Mouse (Mus musculus): ENCODE measurements around the gene Dlgap5. TPM values are rescaled to one million over a fixed set of nuclear protein-coding genes. Genes with fewer than 3 reads are reported as not detected.

Gene Dlgap5
- polyA plus RNA-seq, 1 experiment: 5.9 TPM

DNA sequence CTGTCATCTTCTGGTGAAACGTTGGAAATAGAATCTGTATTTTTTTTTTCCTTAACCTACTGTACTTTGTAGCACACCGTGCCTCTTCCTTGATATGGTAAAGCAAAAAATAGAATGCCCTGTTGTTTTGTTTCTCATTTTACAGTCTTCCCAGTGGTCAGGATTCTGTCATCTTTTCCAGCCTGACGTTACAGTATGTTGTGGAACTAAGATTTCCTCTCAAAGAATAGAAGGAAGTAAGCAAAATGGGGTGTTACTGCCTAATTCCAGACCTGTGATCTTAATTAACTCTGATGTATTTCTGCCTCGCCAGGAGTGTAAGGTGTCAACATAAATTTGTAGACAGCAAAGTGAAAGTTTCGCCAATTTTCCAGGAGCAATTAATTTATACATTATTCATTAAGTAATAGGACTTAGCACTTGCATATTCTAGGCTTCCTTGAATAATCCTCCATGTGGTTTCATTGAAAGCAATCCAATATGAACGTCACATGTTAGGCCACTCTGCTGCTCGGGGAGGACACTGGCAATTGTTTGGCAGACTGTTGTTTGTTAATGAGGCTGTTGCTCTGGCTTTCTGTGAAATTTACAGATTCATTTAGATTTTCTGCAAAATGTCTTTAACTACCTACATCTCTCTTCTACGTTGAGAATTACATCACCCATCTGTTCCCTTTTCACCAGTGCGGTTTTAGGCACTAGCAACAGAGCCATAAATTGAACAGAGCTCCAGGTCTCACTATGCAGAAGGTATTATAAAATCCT lies 27.3 kb upstream of the Dlgap5 start:
- TF ChIP-seq POLR2A (IDR thresholded peaks at IDR 0.05; ENCODE audit: control insufficient read depth, low read depth, low read length): no peak
- TF ChIP-seq CTCF (IDR thresholded peaks at IDR 0.05; ENCODE audit: control insufficient read depth, insufficient read depth, insufficient replicate concordance, low read depth, low read length): no peak
- no peaks in the 10 kb centered on the region for H3K4me1 ChIP-seq (ENCODE audit: control insufficient read depth, insufficient read depth, low read length)
- no peak overlapping the region for H3K4me3 ChIP-seq (ENCODE audit: control insufficient read depth, low read depth, low read length)
- no peaks in the 10 kb centered on the region for H3K36me3 ChIP-seq (ENCODE audit: control insufficient read depth, insufficient read depth, low read length)
- H3K27me3 ChIP-seq (ENCODE audit: control insufficient read depth, insufficient read depth, low read length): no peaks in the 10 kb centered on the region
- H3K27ac ChIP-seq (ENCODE audit: control insufficient read depth, insufficient read depth, low read depth, low read length): no peak overlapping the region

DNA sequence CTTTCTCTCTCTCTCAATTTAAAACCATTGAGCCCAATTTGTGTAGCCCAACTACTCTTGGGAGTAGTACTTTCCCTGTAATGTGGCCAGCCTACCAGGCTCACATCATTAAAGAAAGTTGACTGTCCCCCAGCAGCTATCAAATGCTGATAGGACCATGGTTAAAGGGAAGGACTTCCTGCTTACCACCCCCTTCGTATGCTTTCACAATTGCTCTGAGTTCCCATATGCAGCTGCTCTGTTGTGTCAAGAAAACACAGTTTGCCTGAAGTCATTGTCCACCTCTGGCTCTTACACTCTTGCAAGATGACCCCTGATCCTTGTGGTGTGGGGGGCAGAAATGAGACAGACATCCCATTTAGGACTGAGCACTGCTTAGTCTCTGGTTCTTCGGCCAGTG lies 26.7 kb upstream of the Dlgap5 start:
- no peak for TF ChIP-seq CTCF (IDR thresholded peaks at IDR 0.05; ENCODE audit: control insufficient read depth, insufficient read depth, insufficient replicate concordance, low read depth, low read length)
- TF ChIP-seq POLR2A (IDR thresholded peaks at IDR 0.05; ENCODE audit: control insufficient read depth, low read depth, low read length): no peak
- H3K27ac ChIP-seq (ENCODE audit: control insufficient read depth, insufficient read depth, low read depth, low read length): no peak overlapping the region
- no peaks in the 10 kb centered on the region for H3K4me1 ChIP-seq (ENCODE audit: control insufficient read depth, insufficient read depth, low read length)
- H3K4me3 ChIP-seq (ENCODE audit: control insufficient read depth, low read depth, low read length): no peak overlapping the region
- no peaks in the 10 kb centered on the region for H3K36me3 ChIP-seq (ENCODE audit: control insufficient read depth, insufficient read depth, low read length)
- no peaks in the 10 kb centered on the region for H3K27me3 ChIP-seq (ENCODE audit: control insufficient read depth, insufficient read depth, low read length)

DNA sequence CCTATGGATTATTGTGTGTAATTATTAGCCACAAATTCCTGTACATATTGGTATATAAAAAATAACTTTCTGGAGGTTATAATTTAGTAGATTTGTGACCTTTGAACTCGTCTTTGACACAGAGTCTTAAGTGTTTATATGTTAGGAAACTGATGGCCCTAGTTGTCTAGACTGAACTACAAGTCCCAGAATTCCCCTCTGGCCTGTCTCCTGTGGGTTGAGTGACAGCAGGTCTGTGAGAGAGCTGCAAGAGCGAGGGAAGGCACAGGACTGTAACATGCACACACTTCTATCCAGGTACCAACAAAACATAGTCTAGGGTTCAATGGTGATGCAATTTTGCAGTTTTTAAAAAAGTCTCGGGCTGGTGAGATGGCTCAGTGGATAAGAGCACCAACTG lies 20.7 kb upstream of the Dlgap5 start:
- Histone ChIP-seq H3K27ac (ENCODE audit: control insufficient read depth, insufficient read depth, low read depth, low read length) (no peak overlapping the region), H3K4me3 (ENCODE audit: control insufficient read depth, low read depth, low read length) (no peak overlapping the region), H3K36me3 (ENCODE audit: control insufficient read depth, insufficient read depth, low read length) (no peaks in the 10 kb centered on the region), H3K27me3 (ENCODE audit: control insufficient read depth, insufficient read depth, low read length) (no peaks in the 10 kb centered on the region), H3K4me1 (ENCODE audit: control insufficient read depth, insufficient read depth, low read length) (no peaks in the 10 kb centered on the region)
- TF ChIP-seq POLR2A (IDR thresholded peaks at IDR 0.05; ENCODE audit: control insufficient read depth, low read depth, low read length) (no peak), CTCF (IDR thresholded peaks at IDR 0.05; ENCODE audit: control insufficient read depth, insufficient read depth, insufficient replicate concordance, low read depth, low read length) (no peak)

DNA sequence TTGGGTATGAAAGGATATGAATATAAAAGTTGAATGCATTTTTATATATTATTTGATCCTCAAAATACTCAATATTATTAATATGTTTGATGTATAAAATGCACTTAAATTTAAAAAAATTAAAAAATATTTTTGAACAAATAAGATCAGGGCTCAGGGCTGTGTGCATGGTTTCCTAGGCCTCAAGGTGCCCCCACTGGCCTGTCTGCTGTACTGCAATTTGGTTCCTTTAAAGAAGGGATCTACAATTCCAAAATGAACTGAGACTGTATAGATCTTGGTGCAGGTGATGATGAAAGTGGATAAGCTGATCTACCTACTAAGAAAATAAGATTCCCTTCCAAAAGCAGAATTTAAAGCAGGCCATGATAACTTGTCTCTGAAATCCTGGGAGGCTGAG lies 14.8 kb upstream of the Dlgap5 start:
- H3K4me1 ChIP-seq (ENCODE audit: control insufficient read depth, insufficient read depth, low read length): no peaks in the 10 kb centered on the region; the same call in none of the 2 replicates

DNA sequence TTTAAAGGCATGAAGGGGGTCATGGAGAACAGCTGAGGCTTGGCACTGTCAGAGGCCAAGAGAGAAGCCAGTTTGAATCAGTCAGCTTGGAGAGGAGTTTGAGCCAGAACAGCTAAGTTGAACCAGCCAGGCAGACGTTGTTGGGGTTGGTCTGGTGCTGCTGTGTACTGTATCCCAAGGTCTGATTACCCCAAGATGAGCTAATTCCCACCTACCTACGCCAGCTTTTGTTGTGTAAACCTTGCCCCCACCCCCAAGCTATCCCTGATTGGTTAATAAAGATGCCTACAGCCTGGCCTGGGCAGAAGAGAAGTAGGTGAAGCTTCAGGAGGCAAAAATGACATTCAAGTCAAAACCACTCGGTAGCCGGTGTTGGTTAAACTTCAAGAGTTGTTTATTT lies 4.3 kb upstream of the Dlgap5 start:
- Histone ChIP-seq H3K4me1 (ENCODE audit: control insufficient read depth, insufficient read depth, low read length) (peaks cover 16% of the 10 kb centered on the region), H3K27ac (ENCODE audit: control insufficient read depth, insufficient read depth, low read depth, low read length) (no peak overlapping the region), H3K4me3 (ENCODE audit: control insufficient read depth, low read depth, low read length) (no peak overlapping the region), H3K36me3 (ENCODE audit: control insufficient read depth, insufficient read depth, low read length) (no peaks in the 10 kb centered on the region), H3K27me3 (ENCODE audit: control insufficient read depth, insufficient read depth, low read length) (no peaks in the 10 kb centered on the region)
- no peak for TF ChIP-seq CTCF (IDR thresholded peaks at IDR 0.05; ENCODE audit: control insufficient read depth, insufficient read depth, insufficient replicate concordance, low read depth, low read length)
- TF ChIP-seq POLR2A (IDR thresholded peaks at IDR 0.05; ENCODE audit: control insufficient read depth, low read depth, low read length): no peak

More for the DNA sequence above, 14.8 kb upstream of the Dlgap5 start:
- TF ChIP-seq CTCF (IDR thresholded peaks at IDR 0.05; ENCODE audit: control insufficient read depth, insufficient read depth, insufficient replicate concordance, low read depth, low read length): no peak
- TF ChIP-seq POLR2A (IDR thresholded peaks at IDR 0.05; ENCODE audit: control insufficient read depth, low read depth, low read length): no peak
- Histone ChIP-seq H3K27ac (ENCODE audit: control insufficient read depth, insufficient read depth, low read depth, low read length) (no peak overlapping the region), H3K36me3 (ENCODE audit: control insufficient read depth, insufficient read depth, low read length) (no peaks in the 10 kb centered on the region), H3K4me3 (ENCODE audit: control insufficient read depth, low read depth, low read length) (no peak overlapping the region), H3K27me3 (ENCODE audit: control insufficient read depth, insufficient read depth, low read length) (no peaks in the 10 kb centered on the region)

DNA sequence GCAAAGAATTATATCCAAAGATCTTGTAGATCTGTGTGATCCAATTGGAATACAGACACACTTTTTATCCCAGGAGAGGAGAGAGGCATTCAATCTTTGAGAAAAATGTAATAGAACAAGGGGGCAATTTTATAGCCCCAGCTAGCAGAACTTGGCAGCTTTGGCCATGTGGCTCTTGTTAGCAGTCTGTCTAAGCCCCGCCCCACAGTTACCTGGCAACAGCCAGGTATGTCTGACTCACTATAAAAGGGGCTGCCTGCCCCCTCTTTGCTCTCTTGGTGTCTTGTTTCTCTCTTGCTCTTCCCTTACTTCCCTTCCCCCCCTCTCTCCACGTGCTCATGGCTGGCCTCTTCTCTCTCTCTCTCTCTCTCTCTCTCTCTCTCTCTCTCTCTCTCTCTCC lies 3.4 kb upstream of the Dlgap5 start:
- no peaks in the 10 kb centered on the region for H3K27me3 ChIP-seq (ENCODE audit: control insufficient read depth, insufficient read depth, low read length)
- peaks cover 18% of the 10 kb centered on the region for H3K4me1 ChIP-seq (ENCODE audit: control insufficient read depth, insufficient read depth, low read length)
- no peaks in the 10 kb centered on the region for H3K36me3 ChIP-seq (ENCODE audit: control insufficient read depth, insufficient read depth, low read length)
- H3K27ac ChIP-seq (ENCODE audit: control insufficient read depth, insufficient read depth, low read depth, low read length): no peak overlapping the region
- no peak overlapping the region for H3K4me3 ChIP-seq (ENCODE audit: control insufficient read depth, low read depth, low read length)
- TF ChIP-seq CTCF (IDR thresholded peaks at IDR 0.05; ENCODE audit: control insufficient read depth, insufficient read depth, insufficient replicate concordance, low read depth, low read length) (no peak), POLR2A (IDR thresholded peaks at IDR 0.05; ENCODE audit: control insufficient read depth, low read depth, low read length) (no peak)

DNA sequence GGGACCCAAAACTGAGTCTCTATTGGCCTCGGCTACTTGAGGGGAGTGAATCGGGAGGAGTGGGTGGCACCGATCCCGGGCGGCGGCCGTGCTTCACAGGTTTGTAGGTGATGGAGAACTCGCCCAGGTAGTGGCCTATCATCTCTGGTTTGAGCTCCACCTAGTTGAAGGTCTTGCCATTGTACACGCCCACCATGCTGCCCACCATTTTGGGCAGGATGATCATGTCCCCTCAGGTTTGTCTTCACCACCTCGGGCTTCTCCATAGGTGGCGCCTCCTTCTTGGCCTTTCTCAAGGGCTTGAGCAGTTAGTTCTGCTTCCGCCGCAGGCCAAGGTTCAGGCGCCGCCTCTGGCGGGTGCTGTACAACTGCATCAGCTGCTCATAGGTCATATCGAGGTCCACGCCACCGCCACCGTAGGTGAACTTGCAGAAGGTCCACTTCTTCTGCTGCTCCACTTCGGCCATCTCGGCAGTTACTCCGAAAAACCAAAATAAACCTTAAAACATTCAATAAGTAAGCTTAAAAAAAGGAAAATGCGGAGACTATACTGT lies 1.6 kb upstream of the Dlgap5 start:
- peaks cover 18% of the 10 kb centered on the region for H3K4me1 ChIP-seq (ENCODE audit: control insufficient read depth, insufficient read depth, low read length)
- no peaks in the 10 kb centered on the region for H3K27me3 ChIP-seq (ENCODE audit: control insufficient read depth, insufficient read depth, low read length)
- peak overlapping the region; percentile 95 for H3K4me3 ChIP-seq (ENCODE audit: control insufficient read depth, low read depth, low read length)
- H3K36me3 ChIP-seq (ENCODE audit: control insufficient read depth, insufficient read depth, low read length): no peaks in the 10 kb centered on the region
- TF ChIP-seq CTCF (IDR thresholded peaks at IDR 0.05; ENCODE audit: control insufficient read depth, insufficient read depth, insufficient replicate concordance, low read depth, low read length): no peak
- TF ChIP-seq POLR2A (IDR thresholded peaks at IDR 0.05; ENCODE audit: control insufficient read depth, low read depth, low read length): no peak
- peak overlapping the region; percentile 76; the same call in 1 of the 2 replicates for H3K27ac ChIP-seq (ENCODE audit: control insufficient read depth, insufficient read depth, low read depth, low read length)
